ENCODE assay signal across 17 mouse cellular contexts in the genomic region with DNA sequence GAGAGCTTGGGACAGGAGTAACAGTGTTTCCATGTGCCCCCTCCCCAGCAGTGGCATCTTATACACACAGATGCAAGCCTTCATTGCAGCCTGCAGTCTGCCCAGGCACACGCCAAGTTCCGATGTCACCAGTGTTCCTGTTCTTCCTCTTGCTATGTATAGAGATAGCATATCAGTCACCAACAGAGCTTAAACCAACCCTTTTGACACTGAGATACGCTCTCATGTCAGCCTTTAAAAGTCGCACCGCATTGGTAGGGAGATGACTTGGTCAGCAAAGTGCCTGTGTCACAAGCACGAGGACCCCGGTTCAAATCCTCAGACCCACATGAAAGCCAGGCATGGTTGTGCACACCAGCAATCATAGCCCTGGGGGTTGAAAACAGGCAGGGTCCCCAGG. TPM values are rescaled to one million over a fixed set of nuclear protein-coding genes. Genes with fewer than 3 reads are reported as not detected.
"Had no signal": no experiment of that assay in that cellular context is flagged by ENCODE, and none has a peak within 500 bp of the region (broad histone marks: within the 10 kb centered on the region; RNA-seq: fewer than 3 reads in every experiment).

No protein-coding gene starts in this region.

- H3K4me1 ChIP-seq: liver, embryonic 15.5 days; lung, embryonic 15.5 days; midbrain, embryonic 13.5 days; midbrain, embryonic 15.5 days; neural tube, embryonic 12.5 days had no signal

- DNase-seq: liver, postnatal 0 days; lung, adult 2 months; lung, postnatal 14 days; lung, postnatal 36 days; right cerebral cortex, postnatal 14 days; thymus, adult 18-20 months; thymus, postnatal 36 days had no signal

- H3K27ac ChIP-seq: liver, embryonic 15.5 days; lung, embryonic 15.5 days; macrophage; midbrain, embryonic 13.5 days; midbrain, embryonic 15.5 days; neural tube, embryonic 12.5 days had no signal

- H3K27me3 ChIP-seq: liver, embryonic 15.5 days; lung, embryonic 15.5 days; midbrain, embryonic 13.5 days; midbrain, embryonic 15.5 days; neural tube, embryonic 12.5 days had no signal

- H3K36me3 ChIP-seq: liver, embryonic 15.5 days; lung, embryonic 15.5 days; midbrain, embryonic 13.5 days; midbrain, embryonic 15.5 days; neural tube, embryonic 12.5 days had no signal

- H3K4me3 ChIP-seq: liver, embryonic 15.5 days; lung, embryonic 15.5 days; midbrain, embryonic 13.5 days; midbrain, embryonic 15.5 days; neural tube, embryonic 12.5 days had no signal

- H3K9me3 ChIP-seq: liver, embryonic 15.5 days; lung, embryonic 15.5 days; midbrain, embryonic 13.5 days; midbrain, embryonic 15.5 days; neural tube, embryonic 12.5 days had no signal

- H3K9ac ChIP-seq: liver, embryonic 15.5 days; liver, postnatal 0 days; lung, embryonic 15.5 days; midbrain, embryonic 13.5 days; midbrain, embryonic 15.5 days; neural tube, embryonic 12.5 days had no signal

- ATAC-seq: liver, postnatal 0 days; lung, postnatal 0 days; midbrain, embryonic 13.5 days; midbrain, embryonic 15.5 days had no signal

RNA-seq across cellular contexts. Expression of a gene that starts 55.0 kb away (rescaled TPM):
- total RNA-seq: monocyte, adult 5-6 weeks; neutrophil, adult 5-6 weeks had no signal
- polyA plus RNA-seq: liver, embryonic 15.5 days; liver, postnatal 0 days; macrophage; midbrain, embryonic 11.5 days had no signal
